Mouse (Mus musculus) 3T3-L1 (cell line): ENCODE measurements around the gene Slc25a33.

Source experiments
- DNase-seq: peaks from one replicate; pipeline ENCODE4 v3.0.0-alpha.2; 2015; ENCODE audit warnings: low read depth, low spot score

The Slc25a33 gene

GRCm38 (mm10) chr4:149727636-149728035 lies 46.4 kb downstream of the Slc25a33 start:
- no peak for DNase-seq

- DNase-seq = peak; percentile 93
Measured at GRCm38 (mm10) chr4:149725661-149726350, 48.3 kb downstream of the Slc25a33 start.

- DNase-seq = no peak
Measured at GRCm38 (mm10) chr4:149724916-149725470, 49.1 kb downstream of the Slc25a33 start.

GRCm38 (mm10) chr4:149723855-149724731 lies 50.0 kb downstream of the Slc25a33 start:
- peak; percentile 58 for DNase-seq

- DNase-seq = no peak
Measured at GRCm38 (mm10) chr4:149723021-149723390, 51.1 kb downstream of the Slc25a33 start.

GRCm38 (mm10) chr4:149722104-149723020 lies 51.7 kb downstream of the Slc25a33 start:
- DNase-seq = peak; percentile 65

- DNase-seq = no peak
Measured at GRCm38 (mm10) chr4:149721163-149721562, 52.9 kb downstream of the Slc25a33 start.

- peak; percentile 48 for DNase-seq
Measured at GRCm38 (mm10) chr4:149719686-149720085, 54.4 kb downstream of the Slc25a33 start.

GRCm38 (mm10) chr4:149714542-149714941 lies 59.5 kb downstream of the Slc25a33 start:
- no peak for DNase-seq

- no peak for DNase-seq
Measured at GRCm38 (mm10) chr4:149711955-149712354, 62.1 kb downstream of the Slc25a33 start.

- DNase-seq = no peak
Measured at GRCm38 (mm10) chr4:149711485-149711884, 62.6 kb downstream of the Slc25a33 start.

- DNase-seq = peak; percentile 89
Measured at GRCm38 (mm10) chr4:149710510-149710909, 63.6 kb downstream of the Slc25a33 start.

- DNase-seq = no peak
Measured at GRCm38 (mm10) chr4:149705941-149706340, 68.1 kb downstream of the Slc25a33 start.

GRCm38 (mm10) chr4:149705298-149705697 lies 68.8 kb downstream of the Slc25a33 start:
- DNase-seq = no peak

- DNase-seq = no peak
Measured at GRCm38 (mm10) chr4:149702210-149702979, 71.7 kb downstream of the Slc25a33 start, which contains the start of gene Pik3cd. Gene Pik3cd, minus strand, starts transcription at chr4:149702571.

GRCm38 (mm10) chr4:149701426-149702209 lies 72.5 kb downstream of the Slc25a33 start:
- DNase-seq = no peak

- no peak for DNase-seq
Measured at GRCm38 (mm10) chr4:149699953-149700352, 74.1 kb downstream of the Slc25a33 start.

- no peak for DNase-seq
Measured at GRCm38 (mm10) chr4:149698197-149698821, 75.8 kb downstream of the Slc25a33 start.

- DNase-seq = no peak
Measured at GRCm38 (mm10) chr4:149697506-149698196, 76.4 kb downstream of the Slc25a33 start.
